Mouse (Mus musculus) urinary bladder, postnatal 4 days (tissue): Measurements from ENCODE around the gene Smad3.

Experiments
- DNase-seq, 2 experiments: peaks; one replicate each; pipeline ENCODE4 v3.0.0; 2021 to 2022; ENCODE audit warnings: low spot score in 2 of 2

Gene Smad3

DNA sequence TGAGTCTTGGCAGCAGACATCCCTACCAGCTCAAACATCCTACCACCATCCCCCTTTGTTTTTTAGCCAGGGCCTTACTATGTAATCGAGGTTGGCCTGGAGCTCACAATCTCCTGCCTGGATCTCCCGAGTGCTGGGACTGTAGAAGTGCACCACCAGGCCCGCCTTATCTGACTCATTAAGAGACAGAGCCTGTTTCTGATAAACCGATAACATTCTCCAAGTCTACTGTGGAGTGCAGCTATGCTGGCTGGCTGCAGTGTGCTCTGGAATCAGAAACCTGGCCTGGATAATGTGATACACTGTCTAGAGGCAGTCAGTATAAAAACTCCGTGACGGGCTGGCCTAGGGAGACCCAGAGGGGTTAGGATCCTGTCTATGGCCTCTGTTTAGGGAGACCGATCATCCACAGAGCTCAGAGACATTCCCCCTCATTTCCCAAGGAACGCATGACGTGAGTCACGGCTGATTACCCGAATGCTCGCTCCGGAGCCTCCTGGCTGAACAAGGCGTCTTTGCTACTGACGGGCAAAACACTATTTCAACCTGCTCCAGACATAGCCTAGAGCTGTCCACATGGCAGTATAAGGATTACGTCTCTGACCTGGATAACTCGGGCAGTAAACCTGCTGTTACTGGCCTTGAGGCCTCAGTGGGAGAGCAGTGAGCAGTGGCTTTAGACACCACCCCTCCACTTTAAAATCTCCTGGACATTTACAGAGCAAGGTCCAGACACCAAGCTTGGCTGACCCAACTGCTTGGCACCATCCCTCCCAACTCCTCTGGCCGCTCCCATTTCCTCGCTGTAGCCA is 11.8 kb downstream of the Smad3 start:
- DNase-seq = no peak

DNA sequence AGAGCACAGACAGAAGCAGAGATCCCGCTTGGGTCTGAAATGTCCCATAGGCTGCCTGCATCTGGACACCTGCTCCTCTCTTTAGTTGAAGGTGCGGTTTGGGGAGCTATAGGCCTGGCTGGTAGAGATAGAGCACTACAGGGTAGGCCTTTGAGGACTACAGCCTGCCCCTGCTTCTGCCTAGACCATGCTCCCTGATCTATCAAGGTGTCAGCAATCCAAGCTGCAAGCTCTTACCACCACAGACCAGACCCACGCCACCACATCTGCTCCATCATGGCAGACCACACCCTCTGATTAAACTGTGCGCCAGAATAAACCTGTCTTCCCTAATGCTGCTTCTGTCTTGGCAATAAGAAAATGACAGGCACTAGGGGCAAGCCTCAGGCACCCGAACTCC is 13.2 kb downstream of the Smad3 start:
- no peak for DNase-seq

DNA sequence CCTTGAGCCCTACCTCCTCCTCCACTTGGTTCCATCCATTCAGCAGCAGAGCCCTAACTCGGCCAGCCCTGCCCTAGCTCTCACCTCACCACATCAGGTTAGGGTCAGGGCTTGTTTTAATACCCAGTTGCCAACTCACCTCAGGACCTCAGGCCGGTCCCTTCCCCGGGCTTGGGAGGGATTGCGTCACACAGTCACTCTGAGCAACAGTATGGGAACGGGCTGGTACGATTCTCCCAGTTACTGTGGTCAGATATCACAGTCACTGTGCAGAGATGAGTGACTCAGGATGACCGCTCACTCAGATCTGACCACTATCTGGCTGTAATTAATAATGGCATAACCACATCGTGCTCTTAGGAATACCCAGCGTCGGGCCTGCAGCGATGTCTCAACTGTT is 14.0 kb downstream of the Smad3 start:
- DNase-seq = no peak

DNA sequence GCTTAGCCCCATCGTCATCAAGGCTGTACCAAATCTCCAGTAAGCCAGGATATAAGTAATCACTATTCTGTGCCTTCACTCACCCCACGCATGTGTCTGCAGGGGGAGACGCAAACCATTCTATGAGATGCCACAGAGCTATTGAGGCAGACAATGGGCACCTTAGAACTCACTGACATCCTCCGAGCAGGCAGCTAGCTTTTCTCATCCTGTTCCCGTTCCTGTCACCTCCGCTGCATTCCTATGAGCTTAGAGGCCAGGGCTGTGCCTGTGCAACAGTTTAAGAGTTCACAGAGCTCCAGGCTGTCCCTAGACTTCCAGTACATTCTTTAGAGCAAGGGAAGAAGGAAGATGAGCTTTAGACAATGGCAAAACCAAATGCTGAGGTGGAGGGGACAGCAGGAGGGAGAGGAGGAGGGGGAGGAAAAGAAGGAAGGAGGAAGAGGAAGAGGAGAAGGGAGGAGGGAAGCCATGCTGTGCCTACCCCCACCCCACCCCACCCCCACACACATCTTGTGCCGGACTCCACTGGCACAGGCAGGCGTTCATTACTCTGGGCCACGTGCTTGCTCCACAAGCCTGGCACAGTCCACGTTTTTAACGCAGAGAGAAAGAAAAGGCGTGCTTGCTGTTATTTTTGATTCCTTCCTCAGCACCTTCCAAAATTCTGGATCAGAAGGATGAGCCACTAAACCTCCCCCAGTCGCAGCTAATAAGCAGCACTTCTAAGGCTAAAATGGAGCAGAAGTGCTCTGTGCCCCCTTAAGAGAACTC is 14.7 kb downstream of the Smad3 start:
- DNase-seq = no peak

DNA sequence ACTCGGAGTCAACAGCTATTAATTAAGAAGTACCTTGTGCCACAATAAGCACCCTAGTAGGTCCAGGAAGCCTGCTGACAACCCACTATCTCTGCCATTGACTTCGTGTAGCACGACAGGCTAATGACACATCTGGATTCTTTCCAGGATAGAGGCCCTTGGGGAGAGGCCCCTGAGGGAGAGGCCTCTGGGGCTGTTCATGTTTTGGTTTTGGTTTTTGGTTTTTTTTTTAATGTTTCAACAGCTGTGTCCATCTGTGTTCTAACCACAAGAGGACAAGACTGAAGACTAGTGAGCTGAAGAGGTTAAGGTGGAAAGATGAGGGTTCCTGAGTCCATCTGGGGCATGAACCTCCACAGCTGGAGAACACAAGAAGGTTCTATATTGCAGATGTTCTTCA is 15.5 kb downstream of the Smad3 start:
- DNase-seq = no peak

DNA sequence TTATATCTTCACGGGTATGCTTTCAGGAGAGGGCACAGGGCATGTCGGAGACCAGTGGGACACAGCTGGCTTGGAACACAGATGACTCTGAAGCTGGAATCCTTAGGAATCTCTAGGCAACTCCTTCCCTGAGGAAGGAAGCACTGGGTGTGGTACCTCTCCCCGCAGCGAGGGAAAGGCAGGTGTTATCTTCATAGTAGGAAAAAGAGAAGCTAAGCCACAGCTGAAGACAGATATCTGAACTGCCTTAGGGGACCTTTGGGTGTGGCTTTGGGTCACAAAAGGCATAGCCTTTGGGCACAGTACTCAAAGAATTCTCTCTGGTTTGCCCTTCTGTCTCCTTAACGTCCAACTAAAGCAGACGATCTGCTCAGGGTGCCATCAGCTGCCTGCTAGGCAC is 16.0 kb downstream of the Smad3 start:
- DNase-seq = no peak

DNA sequence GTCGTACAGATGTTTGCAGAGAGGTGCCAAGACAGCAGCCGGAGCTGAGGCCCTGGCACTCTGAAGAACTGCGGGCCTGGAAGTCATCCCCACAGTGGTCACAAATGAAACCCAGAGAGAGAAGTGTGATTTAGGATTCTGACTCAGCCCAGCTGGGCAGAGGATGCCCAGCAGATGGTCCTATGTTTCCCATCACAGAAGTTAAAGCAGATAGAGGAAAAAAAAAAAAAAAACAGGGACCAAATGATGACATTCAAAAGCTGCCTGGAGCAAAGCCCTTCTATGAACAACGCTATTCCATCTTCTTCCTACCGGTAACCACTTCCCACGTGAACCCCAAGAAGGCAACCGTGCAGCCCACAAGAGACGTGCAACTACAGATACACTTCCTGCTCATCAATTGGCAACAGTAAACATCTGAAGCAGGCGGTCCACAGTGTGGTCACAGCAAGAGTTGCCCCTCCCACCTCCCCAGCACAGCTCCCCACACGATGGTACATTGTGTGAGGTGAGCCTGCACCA is 17.4 kb downstream of the Smad3 start:
- no peak for DNase-seq

DNA sequence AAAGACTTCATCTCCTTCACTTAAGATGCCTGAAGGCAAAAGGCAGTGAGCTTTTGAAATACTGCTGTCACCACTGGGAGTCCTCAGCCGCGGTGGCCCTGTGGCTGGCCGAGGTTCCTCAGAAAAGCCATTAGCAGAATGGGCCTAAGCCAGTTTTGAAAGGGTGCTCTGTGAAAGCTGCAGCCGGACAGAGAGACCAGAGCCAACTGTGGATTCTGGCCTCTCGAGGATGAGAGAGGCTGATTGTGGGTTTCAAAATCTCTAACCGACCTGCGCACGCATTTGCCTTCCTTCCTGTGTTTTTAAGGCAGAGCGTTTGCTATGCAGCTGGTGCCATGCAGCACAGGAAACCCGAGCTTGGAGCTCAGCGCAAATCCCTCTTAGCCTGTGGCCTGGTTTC is 19.0 kb downstream of the Smad3 start:
- no peak for DNase-seq

DNA sequence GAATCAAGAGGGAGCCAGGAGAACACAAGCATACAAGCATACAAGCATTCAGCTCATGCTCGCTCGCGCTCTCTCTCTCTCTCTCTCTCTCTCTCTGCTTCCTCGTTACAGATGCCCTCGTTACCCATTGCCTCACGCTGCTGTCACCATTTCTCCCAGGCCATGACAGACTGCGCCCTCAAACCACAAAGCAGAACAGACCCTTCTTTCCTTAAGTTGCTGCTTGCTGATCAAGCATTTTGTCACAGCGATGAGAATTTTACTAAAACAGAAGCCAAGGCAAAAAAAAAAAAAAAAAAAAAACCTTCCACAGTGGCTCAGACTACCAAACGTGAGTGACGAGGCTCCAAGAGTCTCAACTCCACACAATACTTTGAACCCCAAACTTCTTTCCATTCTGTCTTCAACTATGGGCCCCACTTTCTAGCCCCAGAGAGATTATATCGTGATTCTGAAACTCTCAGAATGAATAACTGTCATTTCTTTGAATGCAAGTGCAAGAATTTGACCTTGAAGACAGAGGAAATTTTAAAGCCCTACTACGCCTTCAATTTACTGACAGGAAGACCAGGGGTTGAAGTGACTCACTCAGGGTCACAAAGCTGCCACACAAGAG is 19.6 kb downstream of the Smad3 start:
- DNase-seq = no peak

DNA sequence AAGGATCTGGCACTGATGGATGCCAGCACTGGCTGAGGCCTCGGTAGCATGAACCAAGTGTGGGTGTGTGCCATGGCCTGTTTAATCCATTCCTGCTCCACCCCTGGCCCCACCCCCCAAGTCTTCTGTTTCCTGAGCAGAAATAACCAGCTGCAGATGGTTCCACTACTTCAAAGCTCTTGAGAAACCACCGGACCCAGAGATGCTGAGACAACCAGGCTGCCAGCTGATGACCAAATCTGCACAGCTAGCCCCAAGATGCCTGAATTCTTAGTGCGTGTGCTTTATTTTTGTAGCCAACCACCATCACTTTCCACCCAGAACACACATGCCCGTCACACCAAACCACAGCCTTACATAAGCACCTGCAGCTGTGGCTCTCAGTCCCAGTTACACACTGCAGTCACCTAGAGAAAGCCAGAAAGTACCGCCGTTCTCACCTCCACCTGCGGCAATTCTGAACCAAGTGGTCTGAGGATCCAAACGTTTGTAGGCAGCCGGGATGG is 20.3 kb downstream of the Smad3 start:
- DNase-seq = no peak

DNA sequence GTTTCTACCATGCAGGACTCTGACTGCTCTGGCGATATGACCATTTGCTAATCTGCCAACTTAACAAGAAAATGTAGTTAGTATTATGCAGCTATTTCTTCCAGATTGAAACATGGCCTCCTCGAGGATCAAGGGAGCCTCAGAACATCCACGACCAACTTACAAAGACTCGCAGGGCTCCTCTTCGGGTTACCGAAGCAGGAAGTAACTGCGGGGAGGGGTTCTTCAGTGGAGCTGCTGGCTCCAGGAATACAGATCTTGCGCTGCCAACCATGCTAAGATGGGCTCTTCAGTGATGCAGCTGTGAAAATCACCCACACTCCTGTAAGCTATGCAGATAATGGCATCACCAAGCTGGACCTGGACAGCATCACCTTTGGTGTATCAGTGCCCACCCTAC is 23.5 kb downstream of the Smad3 start:
- DNase-seq = no peak

DNA sequence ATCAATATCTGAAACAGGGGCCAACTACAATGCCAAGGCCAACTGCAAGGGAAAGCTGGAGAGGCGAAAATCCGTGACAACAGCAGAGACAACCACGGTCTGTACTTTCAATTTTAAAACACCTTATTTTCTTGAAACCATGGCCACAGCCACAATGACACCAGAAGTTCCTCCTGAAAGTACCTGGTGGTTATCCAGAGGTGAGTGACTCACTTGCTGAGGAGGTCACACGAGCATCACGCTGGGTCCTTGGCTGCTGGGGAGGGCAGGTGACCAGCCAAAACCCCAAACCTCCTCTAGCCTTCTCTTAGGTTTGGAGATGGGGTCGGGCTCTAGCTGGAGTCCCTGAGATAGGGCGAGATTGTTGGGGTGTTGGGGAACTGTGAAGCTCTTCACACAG is 25.1 kb downstream of the Smad3 start:
- DNase-seq = no peak

DNA sequence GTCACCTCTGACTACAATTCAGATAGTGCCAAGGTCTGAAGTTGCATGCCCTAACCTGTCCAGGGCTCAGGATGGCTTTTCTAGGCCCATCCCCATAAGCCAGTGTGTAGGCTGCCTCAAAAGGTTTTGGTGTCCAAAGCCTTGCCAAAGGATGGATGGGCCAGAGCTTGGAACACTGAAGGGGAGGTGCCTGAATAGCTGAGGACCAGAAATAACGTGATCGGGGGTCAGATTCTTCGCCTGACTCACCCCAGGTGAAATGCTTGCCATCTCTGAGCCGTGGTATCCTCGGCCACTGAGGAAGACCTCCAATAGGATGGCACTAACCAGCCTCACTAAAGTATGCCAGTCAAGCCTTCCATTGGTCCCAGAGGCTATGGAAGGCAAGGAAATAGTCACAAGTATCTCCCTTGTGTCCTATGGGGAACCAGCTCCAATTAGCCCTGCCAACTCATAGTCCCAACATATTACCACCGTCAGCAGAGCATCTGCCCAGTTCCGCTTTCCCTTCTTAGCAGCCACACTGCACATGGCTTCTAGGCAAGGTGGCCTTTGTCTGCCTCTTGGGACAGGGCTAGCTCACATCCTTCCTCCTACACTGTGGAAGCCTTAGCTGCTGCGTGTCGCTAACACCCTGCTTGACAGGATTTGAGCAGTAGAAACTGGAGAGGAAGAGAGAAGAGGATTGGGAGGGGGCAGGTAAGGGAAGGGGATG is 26.5 kb downstream of the Smad3 start:
- DNase-seq = no peak

DNA sequence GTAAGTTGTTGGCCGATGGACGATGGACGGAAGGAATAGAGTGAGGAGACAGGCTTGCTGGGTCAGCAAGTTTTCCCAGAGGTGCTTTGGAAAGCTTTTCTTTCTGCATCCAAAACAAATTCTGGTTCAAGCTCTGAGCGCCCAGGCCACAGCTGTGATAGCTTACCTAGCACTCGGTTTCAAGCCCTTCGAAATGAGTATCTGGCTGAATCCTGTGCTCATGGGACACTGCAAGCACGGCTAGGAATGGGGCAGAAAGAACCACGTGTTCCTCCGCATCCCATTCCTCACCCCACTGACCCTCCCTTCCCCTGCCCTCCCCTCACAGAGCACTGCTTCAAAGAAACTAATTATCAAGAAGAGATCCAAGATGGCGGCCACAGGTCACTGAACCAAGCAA is 28.8 kb downstream of the Smad3 start:
- no peak for DNase-seq

DNA sequence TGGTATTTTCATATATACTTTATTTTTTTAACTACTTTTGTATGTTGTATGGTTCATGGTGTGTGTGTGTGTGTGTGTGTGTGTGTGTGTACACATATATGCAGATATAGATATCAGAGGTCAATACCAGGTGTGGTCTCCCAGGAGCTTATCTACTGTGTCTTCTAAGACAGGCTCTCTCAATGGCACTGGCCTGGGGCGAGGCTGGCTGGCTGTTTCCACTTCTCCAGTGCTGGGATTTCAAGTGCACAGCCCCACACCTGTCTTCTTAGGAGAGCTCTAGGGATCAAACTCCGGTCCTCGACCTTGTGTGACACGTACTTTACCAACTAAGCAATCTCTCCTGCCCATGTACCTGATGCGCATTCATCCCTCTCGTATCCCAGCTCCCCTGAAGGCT is 30.7 kb downstream of the Smad3 start:
- DNase-seq = no peak

DNA sequence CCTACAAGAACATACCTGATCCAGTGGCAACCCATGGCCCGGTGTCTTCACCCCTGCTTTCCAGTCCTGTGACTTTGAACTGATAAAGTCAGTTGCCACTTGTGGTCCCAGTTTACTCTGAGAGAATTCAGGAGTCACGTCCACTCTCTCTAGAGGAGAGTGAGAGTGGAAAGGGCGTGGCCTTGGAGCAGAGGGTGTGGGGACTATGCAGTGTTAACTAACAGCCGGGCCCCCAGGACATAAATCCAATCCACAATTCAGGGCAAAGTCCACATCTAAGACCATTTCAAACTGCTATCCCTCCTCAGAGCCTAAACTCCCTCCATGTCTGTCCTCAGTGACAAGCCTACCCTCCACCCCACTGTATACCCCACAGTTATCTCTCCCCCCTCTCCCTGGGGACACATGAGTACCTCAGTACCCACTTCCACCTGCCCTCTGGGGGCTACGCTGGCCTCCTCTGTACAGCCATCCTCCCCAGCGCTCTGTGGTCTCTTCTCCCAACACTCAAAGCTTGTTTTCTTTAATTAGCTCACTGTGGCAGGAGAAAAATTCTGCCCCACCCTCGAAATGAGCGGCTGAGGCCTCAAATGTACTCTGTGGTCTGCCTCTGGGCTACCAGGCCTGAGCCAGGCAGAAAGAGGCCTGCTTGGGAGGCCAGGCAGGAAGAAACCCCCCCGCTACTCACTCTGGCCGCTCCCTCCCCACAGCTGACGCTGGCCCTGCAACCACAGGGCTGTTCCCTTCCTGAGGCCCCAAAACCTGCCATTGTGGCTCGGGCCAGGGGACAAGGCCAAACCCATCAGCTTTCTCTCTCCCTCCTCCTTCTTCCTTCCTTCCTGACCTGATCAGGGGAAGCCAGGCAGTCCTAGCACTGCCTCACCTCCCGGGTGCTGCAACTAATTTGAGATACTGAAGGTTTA is 31.4 kb downstream of the Smad3 start:
- no peak for DNase-seq

DNA sequence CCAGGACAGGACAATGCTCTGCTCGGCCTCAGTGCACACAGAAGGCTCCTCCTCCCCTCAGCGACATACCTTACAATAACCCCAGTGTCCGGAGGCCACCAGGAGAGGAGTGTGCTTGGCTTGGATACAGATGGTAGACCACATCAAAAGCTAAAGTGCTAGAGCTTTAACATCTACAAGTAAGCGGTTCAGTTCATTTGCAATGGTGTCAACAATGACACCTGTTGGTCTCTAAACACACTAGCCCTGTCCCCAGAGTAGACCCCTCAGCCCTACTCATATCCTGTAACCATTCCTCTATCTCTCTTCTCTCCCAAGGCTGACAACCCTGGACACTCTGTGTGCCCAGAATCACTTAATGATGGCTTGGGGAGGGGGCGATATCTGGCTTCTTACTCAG is 33.0 kb downstream of the Smad3 start:
- no peak for DNase-seq

DNA sequence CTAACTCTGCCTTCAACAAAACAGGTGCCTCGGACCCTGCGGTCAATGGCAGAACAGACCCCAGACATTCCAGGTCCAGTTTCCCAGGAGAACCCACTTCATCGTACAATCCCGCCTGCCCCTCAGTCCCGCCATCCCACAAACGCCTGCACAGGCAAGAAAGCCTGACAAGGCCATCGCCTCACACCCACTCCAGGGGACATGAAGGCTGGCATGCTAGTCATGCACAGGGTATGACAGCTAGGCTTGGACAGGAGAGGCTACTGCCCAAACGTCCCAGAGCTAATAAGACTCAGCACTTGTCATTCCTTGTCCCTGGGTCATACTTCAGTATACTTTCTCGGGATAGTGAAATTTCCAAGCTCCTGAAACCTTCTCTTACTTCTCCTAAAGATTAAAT is 34.9 kb downstream of the Smad3 start:
- no peak for DNase-seq

DNA sequence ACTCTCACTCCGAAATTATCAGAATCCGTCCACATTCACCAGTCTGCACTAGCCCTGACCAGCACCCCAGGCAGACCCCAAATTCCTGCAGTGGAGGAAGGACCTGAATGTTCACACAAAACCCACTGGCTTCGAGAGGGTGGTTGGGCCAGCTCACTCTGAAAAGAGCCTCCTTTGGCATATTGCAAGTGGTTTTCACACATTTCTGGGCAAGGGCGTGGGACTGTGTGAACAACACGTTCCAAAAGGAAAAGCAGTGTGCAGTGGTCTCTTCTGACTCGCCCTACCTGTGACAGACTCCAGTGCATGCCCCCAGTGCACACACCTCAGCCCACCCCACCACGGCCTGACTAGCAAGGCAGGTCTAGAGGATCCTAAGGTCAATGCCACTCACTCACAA is 35.4 kb downstream of the Smad3 start:
- DNase-seq = no peak

DNA sequence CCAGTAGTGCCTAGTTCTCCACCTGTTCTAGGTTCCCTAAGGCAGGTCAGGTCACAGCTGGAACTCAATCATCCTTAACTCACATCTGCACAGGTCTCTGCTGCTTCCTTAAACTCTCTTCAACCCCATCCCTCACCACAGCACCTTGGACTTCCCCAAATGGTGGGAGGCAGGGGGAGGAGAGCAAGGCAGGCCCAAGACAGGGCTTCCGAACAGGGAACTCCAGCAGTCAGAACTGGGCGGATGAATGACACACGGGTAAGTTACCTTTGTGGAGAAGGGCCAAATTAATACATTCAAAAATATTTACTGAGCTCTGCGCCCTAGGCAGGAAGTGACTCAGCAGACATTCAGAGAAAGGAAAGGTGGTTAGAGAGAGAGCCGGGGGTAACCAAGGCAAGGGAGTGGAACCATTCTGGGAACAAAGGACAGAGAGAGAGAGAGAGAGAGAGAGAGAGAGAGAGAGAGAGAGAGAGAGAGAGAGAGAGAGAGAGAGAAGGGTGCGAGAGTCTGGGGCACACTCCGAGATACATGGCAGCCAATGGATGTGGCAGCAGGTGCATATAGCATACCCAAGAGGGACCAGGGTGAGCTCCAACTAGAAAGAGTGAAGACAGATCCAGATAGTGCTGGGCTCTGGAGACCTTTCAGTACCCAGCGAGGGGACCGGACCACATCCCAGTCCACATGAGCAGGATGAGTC is 36.1 kb downstream of the Smad3 start:
- no peak for DNase-seq
